Mouse (Mus musculus) hindbrain, postnatal 0 days (tissue): ENCODE results near the gene Pkdcc. TPM values are rescaled to one million over a fixed set of nuclear protein-coding genes. Genes with fewer than 3 reads are reported as not detected.
A peak's percentile ranks its signal among the peaks of the same experiment; 100 is the strongest.

Source experiments
- ATAC-seq: fragments of 200-750 bp; cut with Nextera tagmentation; 2 replicates; pipeline ENCODE4 v1.8.0; 2017; ENCODE audit warnings: mild to moderate bottlenecking, moderate TSS enrichment, moderate library complexity
- DNase-seq: peaks from one replicate; pipeline ENCODE4 v3.0.0-alpha.2; 2015; ENCODE audit warnings: low spot score
- H3K27ac ChIP-seq: fragments of 300-500 bp; sonication (generic); 2 replicates; pipeline ENCODE4 v1.5.1; 2014; ENCODE audit warnings: mild to moderate bottlenecking
- H3K27me3 ChIP-seq: fragments of 300-500 bp; sonication (generic); 2 replicates; pipeline ENCODE4 v1.6.1; 2014; ENCODE audit warnings: low read length, mixed read lengths; ENCODE audit not compliant: insufficient read depth
- H3K36me3 ChIP-seq: fragments of 300-500 bp; sonication (generic); 2 replicates; pipeline ENCODE4 v1.6.1; 2014; ENCODE audit warnings: low read length, mixed read lengths; ENCODE audit not compliant: insufficient read depth
- H3K4me1 ChIP-seq: fragments of 300-500 bp; sonication (generic); 2 replicates; pipeline ENCODE4 v1.6.1; 2014; ENCODE audit warnings: antibody characterized with exemption, low read length, mixed read lengths; ENCODE audit not compliant: insufficient read depth
- H3K4me2 ChIP-seq: fragments of 300-500 bp; sonication (generic); 2 replicates; pipeline ENCODE4 v1.6.1; 2014; ENCODE audit warnings: low read depth, mild to moderate bottlenecking, low read length, moderate library complexity, mixed read lengths
- H3K4me3 ChIP-seq: fragments of 300-500 bp; sonication (generic); 2 replicates; pipeline ENCODE4 v1.5.1; 2014; ENCODE audit warnings: low read length
- H3K9ac ChIP-seq: fragments of 300-500 bp; sonication (generic); replicated peaks from 2 replicates; pipeline ENCODE4 v1.6.1; 2014; ENCODE audit warnings: mild to moderate bottlenecking, low read length, moderate library complexity, mixed read lengths
- H3K9me3 ChIP-seq: fragments of 300-500 bp; sonication (generic); 2 replicates; pipeline ENCODE4 v1.6.1; 2016; ENCODE audit warnings: low read length, mixed read lengths
- CTCF ChIP-seq: IDR thresholded peaks from 2 replicates; pipeline ENCODE4 v1.5.1; 2016; ENCODE audit warnings: antibody characterized with exemption, control low read depth, low read depth
- WGBS: fragments of 180-500 bp; shearing (Covaris S2); extraction: QIAGEN DNeasy Blood & Tissue Kit; methylation state at CpG from one replicate; pipeline ENCODE4 v1.1.7; 2014; 5-methylcytosine and 5-hydroxymethylcytosine counted together
- polyA plus RNA-seq: library from polyadenylated mRNA; unstranded; fragments of >200 nt; fragmentation: Nextera tagmentation; extraction: Ambion mirVana; gene quantifications from 2 replicates; pipeline ENCODE4 v1.2.1, GENCODE M21; 2015
- total RNA-seq: library from RNA; depleted of rRNA; stranded (reverse); fragments of >200 nt; gene quantifications from 2 replicates; pipeline ENCODE4 v1.2.3, GENCODE M21; 2014

Pkdcc gene
- total and polyA plus RNA-seq, 2 experiments from 2014 or later = 3.3 to 61.0 TPM

DNA sequence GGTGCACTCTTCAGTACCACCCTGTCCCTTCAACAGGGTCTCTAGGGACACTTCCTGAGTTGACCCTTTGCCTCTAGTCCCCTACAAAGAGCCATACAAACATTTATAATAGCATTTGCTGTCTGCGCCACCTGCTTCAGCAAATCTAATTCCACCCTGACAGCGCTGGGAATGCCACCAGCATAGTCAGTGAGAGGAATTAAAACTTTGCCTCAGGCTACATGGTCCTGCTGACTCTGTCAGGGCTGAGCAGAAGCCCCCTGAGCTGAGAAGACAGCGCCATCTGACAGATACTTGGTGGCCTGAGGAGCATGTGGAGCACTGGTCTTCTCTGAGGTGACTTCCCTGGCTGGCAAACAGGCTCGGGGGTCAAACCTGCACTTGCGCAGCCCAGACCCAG is 14.6 kb upstream of the Pkdcc start:
- TF ChIP-seq CTCF = no peak
- H3K36me3 ChIP-seq = no peaks in the 10 kb centered on the region
- no peaks in the 10 kb centered on the region for H3K9me3 ChIP-seq
- H3K9ac ChIP-seq = no peak overlapping the region
- peak; percentile 40 for DNase-seq
- H3K27ac ChIP-seq = no peak overlapping the region
- 52% methylated on average over 5 of the region's 5 CpGs for WGBS
- no peak overlapping the region for H3K4me3 ChIP-seq
- H3K4me2 ChIP-seq = no peak overlapping the region
- ATAC-seq = no peak
- no peaks in the 10 kb centered on the region for H3K27me3 ChIP-seq
- H3K4me1 ChIP-seq = no peaks in the 10 kb centered on the region

- Histone ChIP-seq H3K9ac (no peak overlapping the region), H3K36me3 (no peaks in the 10 kb centered on the region), H3K4me2 (no peak overlapping the region), H3K4me1 (no peaks in the 10 kb centered on the region), H3K27me3 (no peaks in the 10 kb centered on the region), H3K27ac (no peak overlapping the region), H3K9me3 (no peaks in the 10 kb centered on the region), H3K4me3 (no peak overlapping the region)
- no peak for DNase-seq
- 25% methylated on average over 6 of the region's 6 CpGs for WGBS
- TF ChIP-seq CTCF = no peak
- no peak for ATAC-seq
These were observed 13.8 kb upstream of the Pkdcc start for GRCm38 (mm10) chr17:83201257-83201656.

DNA sequence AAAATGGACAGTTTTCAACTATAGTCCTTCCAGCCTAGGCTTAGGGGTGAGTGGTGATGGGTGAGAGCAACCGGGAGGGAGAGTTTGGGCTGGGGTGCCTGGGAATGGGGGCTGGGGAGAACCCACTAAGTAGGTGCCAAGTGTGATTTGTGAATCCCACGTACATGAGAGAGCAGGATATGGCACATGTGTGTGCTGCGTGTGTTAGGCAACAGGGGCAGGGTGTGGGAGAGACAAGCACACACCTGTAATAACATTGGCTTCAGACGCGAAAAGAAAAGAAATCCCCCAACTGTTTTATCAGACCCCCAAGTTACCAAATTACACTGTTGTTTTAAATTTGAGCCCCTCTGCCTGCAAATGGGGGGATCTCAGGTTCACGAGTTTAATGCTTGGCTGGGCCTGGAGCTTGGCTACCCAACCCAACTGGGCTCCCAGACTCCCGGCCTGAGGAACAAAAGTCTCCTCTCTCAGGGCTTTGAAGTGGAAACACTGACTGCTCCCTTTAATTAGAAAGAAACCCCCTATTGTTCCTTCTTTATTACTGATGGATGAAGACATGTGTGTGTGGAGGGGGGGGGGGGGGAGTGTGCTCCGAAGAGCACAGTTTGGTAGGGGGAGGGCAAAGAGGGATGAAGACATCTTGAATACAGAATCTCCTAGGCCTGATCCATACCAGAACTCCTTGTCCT is 11.3 kb upstream of the Pkdcc start:
- no peaks in the 10 kb centered on the region for H3K4me1 ChIP-seq
- peak; percentile 74 for ATAC-seq
- WGBS = 24% methylated on average over 8 of the region's 8 CpGs
- TF ChIP-seq CTCF = no peak
- peak; percentile 40 for DNase-seq
- no peak overlapping the region for H3K4me2 ChIP-seq
- H3K9ac ChIP-seq = no peak overlapping the region
- H3K36me3 ChIP-seq = no peaks in the 10 kb centered on the region
- H3K27ac ChIP-seq = no peak overlapping the region
- no peak overlapping the region for H3K4me3 ChIP-seq
- H3K9me3 ChIP-seq = no peaks in the 10 kb centered on the region
- no peaks in the 10 kb centered on the region for H3K27me3 ChIP-seq

DNA sequence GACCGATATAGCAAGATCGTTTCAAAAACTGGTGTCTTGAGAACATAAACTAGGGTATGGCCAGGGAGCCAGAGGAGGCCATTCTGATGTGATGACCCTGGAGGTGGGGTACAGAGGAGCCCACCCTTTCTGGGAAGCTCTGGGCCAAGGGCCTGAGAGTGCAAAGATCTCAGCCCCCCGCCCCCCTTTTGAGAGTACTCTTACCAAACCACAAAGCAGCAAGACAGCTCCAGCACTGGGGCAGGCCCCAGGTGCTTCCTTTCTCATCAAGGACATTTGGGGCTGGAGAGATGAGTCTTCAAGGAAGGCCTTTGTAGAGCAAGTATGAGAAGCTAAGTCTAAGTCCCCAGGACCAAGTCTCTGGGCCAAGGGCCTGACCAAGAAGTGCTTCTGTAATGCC is 7.8 kb upstream of the Pkdcc start:
- H3K27ac ChIP-seq = no peak overlapping the region
- H3K9ac ChIP-seq = no peak overlapping the region
- DNase-seq = no peak
- no peaks in the 10 kb centered on the region for H3K27me3 ChIP-seq
- H3K9me3 ChIP-seq = no peaks in the 10 kb centered on the region
- ATAC-seq = no peak
- TF ChIP-seq CTCF = no peak
- no peak overlapping the region for H3K4me3 ChIP-seq
- no peak overlapping the region for H3K4me2 ChIP-seq
- H3K4me1 ChIP-seq = 0 out of 2 replicates have a peak, but pooled peaks cover 4% of the 10 kb centered on the region
- 82% methylated on average over 3 of the region's 3 CpGs for WGBS
- no peaks in the 10 kb centered on the region for H3K36me3 ChIP-seq

DNA sequence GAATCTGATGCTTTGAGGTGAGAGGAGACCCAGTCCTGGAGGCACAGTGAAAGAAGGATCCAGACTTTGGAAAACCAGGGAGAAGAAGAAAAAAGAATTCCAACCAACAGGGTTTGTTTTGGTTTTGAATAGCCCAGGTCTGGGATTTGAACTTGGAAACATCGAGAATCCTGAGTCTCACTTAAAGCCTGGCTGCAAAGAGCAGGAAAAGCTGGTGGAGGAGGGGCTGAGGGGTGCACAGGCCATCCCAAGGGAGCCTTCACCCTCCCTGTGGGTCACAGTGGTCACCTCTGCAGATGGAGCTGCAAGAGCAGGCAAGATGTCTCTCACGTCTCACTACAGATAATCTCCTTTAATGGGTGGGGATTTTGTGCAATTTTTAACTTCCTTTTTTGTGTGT is 6.6 kb upstream of the Pkdcc start:
- no peak for DNase-seq
- no peak for ATAC-seq
- no peak overlapping the region for H3K4me3 ChIP-seq
- no peaks in the 10 kb centered on the region for H3K9me3 ChIP-seq
- no peak overlapping the region for H3K27ac ChIP-seq
- peaks cover 7% of the 10 kb centered on the region; the same call in 1 of the 2 replicates for H3K4me1 ChIP-seq
- H3K4me2 ChIP-seq = no peak overlapping the region
- H3K36me3 ChIP-seq = no peaks in the 10 kb centered on the region
- no peaks in the 10 kb centered on the region for H3K27me3 ChIP-seq
- TF ChIP-seq CTCF = no peak
- 67% methylated on average over 2 of the region's 2 CpGs for WGBS
- no peak overlapping the region for H3K9ac ChIP-seq

GRCm38 (mm10) chr17:83210531-83210930 is 4.6 kb upstream of the Pkdcc start:
- H3K27me3 ChIP-seq = no peaks in the 10 kb centered on the region
- no peak for TF ChIP-seq CTCF
- no peak overlapping the region for H3K9ac ChIP-seq
- ATAC-seq (no peak), DNase-seq (no peak)
- no peaks in the 10 kb centered on the region for H3K36me3 ChIP-seq
- H3K9me3 ChIP-seq = no peaks in the 10 kb centered on the region
- H3K4me3 ChIP-seq = no peak overlapping the region
- H3K27ac ChIP-seq = no peak overlapping the region; the same call in 1 of the 2 replicates
- peaks cover 7% of the 10 kb centered on the region for H3K4me1 ChIP-seq
- WGBS = 55% methylated on average over 5 of the region's 5 CpGs
- H3K4me2 ChIP-seq = no peak overlapping the region

- 76% methylated on average over 10 of the region's 10 CpGs for WGBS
- TF ChIP-seq CTCF = no peak
- ATAC-seq (no peak), DNase-seq (no peak)
- Histone ChIP-seq H3K9ac (no peak overlapping the region), H3K4me2 (no peak overlapping the region), H3K36me3 (no peaks in the 10 kb centered on the region), H3K27ac (no peak overlapping the region), H3K4me1 (peaks cover 10% of the 10 kb centered on the region), H3K4me3 (no peak overlapping the region), H3K27me3 (no peaks in the 10 kb centered on the region), H3K9me3 (no peaks in the 10 kb centered on the region)
These were observed 3.9 kb upstream of the Pkdcc start for GRCm38 (mm10) chr17:83211196-83211595.
